Mouse (Mus musculus): Measurements from ENCODE around the gene Stpg3.

Gene Stpg3

DNA sequence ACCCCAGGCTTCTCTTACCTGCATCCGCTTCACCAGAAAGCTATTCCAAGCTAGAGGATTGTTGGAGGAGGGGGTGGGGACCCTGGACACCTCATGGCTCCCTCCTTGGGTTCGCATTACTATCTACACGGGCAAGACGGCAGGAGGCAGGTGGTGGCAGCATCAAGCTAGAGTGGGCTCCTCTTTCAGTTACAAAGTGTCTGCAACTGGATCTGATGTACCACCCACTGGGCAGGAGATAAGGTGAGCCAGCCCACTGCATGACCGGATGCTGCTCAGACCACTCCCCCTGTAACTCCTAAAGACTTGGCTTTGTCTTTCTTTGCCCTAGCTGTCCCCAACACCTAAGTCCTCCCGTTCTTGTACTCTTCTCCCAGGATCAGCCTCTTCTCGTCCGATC, 22.2 kb upstream of the Stpg3 start, which contains the start of gene Rnf224:
Gene Rnf224 (minus strand): TSS at position 174 of the 400 bp plus-strand sequence.
- no peak for DNase-seq (ENCODE audit: low spot score)

DNA sequence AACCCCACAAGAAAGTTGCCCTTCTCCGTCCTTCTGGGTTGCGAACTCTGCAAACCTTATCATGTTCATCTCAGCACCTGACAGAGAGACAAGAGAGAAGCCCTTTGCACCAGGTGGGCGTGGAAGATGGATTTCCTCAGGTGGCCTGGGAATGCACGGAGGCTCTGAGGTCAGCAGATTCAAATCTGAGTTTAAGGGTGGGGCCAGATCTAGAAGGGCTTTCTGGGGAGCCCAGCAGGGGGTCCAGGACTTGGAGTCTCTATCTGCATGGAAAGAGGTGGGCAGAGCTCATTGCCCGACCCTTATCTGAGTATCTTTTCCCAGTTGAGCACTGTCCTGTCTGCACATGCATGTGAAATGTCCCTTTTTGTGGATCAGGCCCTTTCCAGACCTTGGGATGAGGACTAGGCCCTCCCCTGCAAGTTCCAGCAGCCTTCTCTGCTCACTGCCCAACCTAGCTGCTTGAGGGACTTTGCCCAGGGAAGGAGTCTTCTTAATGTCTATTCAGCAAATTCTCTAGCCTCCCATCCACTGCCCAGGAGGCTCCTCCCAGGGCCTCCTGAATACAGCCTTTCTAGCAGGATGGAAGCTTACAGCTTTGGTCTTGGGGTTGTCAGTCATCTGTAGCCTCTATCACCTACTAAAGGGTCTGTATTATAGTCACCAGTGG, 20.2 kb upstream of the Stpg3 start:
- no peak for DNase-seq (ENCODE audit: low spot score)

DNA sequence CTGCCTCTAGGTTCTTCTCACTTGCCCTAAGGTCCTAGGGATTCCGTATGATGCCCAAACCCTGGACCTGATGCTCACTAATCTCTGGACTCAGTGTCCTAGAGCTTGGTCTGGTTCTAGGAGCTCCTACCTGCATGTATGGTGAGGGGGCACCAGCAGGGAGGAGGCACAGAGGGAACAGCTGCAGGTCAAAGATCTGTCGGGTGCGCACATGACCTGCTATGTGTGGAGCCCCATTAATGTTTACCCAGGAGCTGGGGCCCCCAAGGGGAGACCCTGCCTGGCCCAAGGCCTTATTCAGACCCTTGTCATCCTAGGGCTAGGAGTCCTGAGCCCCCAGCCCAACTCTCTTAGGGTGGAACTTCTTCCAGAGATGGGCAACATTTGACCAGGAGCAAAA, 19.6 kb upstream of the Stpg3 start, which contains the start of gene Slc34a3:
Gene Slc34a3 (minus strand): TSS at position 315 of the 400 bp plus-strand sequence.
- no peak for DNase-seq (ENCODE audit: low spot score)

DNA sequence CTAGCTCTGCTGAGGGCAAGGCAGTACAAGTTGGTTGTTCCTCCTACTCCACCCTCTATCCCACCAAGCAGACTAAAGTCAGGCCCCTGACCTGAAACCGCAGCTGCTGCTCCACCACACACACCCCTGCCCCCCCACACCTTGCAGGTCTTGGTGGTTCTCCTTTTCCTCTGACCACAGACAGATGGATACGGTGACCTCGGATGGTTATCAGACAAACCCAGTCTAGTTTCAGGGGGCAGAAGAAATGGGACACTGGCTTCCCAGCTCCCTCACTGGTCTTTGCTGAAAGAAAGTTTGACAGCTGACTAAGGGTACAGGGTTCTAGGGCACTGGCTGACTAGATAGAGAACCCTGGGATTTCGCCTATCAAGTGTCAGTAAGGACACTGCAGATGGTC, 19.0 kb upstream of the Stpg3 start:
- DNase-seq (ENCODE audit: low spot score): no peak

DNA sequence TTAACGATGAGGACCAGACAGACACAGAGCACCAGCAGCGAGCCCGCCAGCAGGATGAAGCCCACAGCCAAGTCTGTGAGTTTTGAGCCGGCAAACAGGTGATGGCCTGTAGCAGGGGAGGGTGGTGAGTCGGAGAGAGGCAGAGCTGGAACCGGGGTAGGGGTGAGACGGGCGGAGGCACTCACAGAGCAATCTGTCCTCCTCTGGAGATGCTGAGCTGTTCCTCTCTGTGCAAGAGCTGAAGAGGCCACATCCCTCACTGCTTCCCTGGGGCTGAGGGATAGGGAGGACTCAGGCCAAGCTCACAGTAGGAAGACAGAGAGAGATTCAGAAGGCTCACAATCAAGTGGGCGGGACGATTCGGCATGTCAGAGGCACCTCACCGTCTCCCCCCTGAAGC, 16.6 kb upstream of the Stpg3 start:
- DNase-seq (ENCODE audit: low spot score): no peak

DNA sequence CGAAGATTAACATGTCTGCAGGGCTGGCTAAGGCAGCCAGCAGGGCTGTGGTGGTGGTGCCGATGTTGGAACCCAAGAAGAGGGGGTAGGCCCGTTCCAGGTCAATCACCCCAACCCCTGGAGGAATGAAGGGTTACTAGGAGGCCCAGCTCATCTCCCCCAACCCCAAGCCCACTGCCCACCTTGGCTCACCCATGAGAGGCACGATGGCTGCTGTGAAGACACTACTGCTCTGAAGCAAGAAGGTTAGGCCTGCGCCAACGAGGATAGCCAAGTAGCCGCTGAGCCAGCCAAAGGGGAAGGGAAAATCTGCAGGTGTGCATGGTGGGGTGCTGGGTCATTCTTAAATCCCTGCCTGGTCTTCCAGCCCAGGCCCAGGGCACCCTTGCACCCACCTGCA, 16.1 kb upstream of the Stpg3 start:
- no peak for DNase-seq (ENCODE audit: low spot score)

DNA sequence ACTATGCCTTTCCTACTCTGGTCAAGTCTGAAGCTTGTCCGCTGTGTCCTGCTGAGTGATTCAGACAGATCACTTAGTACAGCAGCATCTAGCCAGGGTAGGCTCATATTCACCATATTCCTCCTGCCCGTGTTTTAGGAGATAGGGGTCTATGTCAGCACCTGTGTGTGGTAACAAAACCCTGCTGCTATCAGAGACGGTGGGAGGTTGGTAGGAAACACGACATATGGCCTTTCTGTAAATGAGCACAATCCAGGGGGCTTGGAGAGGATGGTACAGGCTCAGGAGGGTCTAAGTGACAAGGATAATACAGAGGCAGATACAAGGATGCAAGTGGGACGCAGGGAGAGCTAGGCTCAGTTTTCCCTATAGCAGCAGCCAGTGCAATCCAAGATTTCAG, 15.1 kb upstream of the Stpg3 start:
- no peak for DNase-seq (ENCODE audit: low spot score)

DNA sequence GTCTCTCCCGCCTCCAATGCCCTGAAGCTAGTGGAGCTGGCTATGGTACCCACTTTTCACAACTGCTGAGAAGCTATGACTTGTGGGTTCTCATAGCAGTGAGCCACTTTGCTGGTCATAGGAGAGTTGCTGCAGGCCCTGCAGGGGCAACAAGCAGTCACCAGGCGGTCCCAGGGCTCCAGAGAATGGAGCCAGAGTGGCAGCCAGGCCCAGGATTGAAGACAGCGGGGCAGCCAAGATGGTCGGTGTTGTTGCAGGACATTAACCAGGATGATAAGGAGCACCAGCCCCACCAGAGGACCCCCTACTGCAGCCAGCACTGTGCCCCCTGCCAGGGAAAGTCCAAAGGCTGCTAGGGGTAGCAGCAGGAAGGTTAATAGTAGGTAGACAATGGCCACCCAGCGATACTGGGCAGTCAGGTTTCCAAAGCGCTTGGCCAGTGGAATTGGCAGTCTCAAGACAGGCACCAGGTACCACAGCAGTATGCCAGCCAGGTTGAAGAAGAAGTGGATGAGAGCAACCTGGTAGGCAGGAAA, 14.6 kb upstream of the Stpg3 start:
- DNase-seq (ENCODE audit: low spot score): no peak

DNA sequence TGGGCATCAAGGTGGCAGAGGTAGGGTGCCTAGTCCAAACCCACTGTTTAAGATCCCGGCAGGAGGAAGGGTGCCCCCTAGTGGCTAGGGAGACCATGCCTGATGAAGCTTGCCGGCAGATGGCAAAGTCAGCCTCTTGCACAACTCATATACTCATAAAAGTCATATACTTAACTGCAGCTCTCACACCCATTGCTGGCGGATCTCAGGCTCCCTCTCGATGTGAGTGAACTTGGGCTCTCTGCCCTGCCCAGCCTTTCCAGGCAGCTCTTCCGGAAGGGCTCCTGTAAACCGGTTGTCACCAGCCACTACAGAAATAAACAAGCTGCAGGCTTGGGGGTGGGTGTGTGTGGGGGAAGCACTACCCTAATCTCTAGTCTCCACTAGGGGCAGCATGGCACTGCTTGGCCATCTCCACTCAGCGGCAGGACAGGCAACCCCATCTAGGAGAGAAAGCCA, 14.0 kb upstream of the Stpg3 start:
- peak; percentile 94 for DNase-seq (ENCODE audit: low spot score)

DNA sequence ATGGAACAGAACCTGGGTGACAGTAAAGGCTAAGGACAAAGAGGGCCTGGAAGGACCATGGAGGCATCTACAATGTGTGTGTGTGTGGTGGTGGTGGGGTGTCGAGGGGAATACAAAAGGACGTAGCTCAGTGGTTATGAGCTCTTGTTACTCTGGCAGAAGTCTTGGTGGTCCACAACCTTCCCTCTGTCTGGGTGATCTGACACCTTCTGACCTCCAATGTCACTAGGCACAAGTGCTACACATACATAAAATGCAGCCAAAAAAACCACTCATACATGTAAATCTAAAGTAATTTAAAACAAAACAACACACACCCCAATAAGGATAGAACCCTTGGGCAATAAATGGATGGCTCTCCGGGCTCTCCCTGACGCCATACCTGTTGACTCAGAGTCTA, 13.0 kb upstream of the Stpg3 start:
- no peak for DNase-seq (ENCODE audit: low spot score)

DNA sequence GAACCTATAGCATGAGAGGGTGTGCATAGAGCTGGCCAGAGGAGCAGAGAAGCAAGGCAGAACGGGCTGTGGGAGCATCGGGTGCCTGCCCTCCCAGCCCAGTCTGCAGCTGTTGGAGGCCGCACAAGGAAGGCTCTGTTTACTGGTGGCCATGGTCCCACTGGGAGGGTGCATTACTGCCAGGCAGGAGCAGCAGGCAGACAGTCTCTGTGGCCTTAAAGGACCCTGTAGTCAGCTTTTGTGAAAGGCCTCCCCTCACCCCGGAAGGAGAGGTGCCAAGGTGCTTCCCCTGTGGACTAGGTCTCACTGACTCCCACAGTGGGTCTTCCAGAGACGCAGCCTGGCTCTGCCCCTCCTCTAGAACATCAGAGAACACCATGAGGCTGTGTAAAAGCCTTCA, 12.4 kb upstream of the Stpg3 start:
- no peak for DNase-seq (ENCODE audit: low spot score)

DNA sequence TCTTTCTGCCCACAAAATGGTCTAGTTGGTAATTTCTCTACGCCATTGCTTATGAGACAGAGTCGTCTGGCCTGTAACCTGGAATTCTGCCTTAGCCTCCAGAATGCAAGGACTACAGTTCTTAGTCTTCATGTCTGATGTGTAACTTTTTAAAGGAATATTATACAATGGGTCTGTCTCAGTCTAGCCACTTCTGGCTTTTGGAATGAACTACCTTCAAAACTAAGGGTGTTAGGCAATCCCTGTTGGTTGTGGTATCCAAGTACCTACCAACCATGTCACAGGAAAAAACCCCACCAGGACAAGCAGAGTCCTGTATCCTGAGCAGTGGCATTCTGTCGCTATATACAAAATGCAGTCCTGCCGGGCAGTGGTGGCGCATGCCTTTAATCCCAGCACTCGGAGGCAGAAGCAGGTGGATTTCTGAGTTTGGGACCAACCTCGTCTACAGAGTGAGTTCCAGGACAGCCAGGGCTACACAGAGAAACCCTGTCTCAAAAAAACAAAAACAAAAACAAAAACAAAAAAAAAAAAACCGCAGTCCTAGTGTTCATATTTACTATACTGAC, 11.5 kb upstream of the Stpg3 start:
- no peak for DNase-seq (ENCODE audit: low spot score)

DNA sequence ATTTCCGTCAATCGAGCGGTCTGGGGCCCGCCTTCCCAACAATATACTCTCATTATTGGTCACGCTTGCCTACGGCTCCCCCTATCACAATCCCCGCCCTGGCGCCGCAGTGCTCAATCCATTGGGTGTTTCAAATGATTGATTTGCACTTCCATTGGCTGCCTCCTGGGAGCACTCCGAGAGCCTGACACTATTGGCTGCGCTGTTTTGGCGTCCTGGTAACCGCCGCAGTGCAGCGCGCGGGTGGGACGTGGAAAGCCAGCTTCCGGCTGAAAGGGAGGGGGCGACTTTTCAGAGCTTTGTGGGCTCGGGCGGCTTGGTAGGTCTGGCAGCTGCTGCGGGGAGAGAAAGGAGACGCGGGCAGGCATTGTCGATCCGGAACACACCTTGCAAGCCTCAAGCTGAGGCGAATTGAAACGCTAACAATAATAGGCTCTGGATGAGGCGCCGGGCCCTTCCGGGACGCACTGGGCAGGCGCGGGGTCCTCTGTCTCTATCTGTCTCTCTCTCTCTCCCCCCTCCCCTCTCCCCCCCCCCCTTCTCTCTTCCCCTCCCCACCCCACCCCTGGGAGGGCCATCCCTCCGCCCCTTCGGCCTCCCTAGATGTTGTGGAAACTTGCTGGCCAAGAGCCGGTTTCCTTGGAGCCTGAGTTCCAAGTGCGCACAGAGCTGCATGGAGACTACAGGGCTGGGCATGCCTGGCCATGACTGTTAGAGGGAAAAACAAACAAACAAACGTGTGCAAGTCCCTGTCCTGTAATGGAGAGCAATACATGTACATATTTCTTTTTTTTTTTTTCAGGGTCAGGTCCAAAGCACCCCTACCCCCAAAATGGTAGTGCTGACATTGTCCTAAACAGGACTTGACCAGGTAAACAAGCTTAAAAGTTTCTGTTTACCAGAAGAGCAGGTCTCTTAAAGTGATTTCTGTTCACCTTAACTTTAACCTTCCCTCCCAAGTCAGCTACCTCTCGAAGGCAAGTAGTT, 10.6 kb upstream of the Stpg3 start:
- DNase-seq (ENCODE audit: low spot score): peak; percentile 98

DNA sequence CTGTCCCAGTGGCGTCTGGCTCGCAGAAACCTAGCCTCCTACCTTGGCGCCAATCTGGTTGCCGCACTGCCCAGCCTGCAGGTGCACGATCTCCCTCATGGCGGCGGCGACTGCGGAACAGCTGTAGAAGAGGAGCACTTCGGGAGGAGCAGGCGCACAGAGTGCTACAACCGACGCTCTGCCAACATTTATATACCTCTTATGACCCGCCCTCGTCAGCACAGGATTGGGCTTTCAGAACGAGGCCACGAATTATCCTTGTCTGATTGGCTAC, 10.0 kb upstream of the Stpg3 start, which contains the start of gene Tubb4b:
Gene Tubb4b (minus strand): TSS at position 211 of the 274 bp plus-strand sequence.
- DNase-seq (ENCODE audit: low spot score): no peak

DNA sequence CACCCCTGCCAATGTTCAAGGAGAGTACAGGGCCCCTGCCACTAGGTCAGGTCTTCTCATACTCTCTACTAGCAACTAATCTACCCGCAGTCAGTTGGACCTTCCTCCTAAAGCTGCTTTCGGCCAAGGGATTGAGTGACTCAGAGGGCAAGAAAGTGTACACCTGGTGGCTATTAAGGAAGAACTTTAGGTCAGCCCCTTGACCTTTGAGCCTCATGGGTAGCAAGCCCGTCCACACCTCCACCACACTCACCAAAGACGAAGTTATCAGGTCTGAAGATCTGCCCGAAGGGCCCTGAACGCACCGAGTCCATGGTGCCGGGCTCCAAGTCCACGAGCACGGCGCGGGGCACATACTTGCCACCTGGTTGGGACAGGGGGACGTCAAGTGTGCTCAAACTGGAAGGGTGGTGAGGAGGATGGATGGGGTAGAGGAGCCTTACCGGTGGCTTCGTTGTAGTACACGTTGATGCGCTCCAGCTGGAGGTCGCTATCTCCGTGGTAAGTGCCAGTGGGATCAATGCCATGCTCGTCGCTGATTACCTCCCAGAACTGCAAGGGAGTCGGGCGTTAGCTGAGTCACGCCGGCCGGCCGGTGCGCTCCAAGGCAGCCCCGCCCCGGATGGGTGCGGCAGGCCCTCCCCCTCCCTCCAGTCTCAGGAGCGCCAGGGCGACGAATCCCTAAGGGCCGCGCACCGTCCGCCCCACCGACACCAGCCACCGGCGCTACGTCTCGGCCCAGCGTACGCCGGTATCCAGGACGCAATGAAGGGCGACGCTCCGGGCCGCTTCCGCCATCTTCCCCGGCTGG, 9.4 kb upstream of the Stpg3 start:
- peak; percentile 90 for DNase-seq (ENCODE audit: low spot score)

DNA sequence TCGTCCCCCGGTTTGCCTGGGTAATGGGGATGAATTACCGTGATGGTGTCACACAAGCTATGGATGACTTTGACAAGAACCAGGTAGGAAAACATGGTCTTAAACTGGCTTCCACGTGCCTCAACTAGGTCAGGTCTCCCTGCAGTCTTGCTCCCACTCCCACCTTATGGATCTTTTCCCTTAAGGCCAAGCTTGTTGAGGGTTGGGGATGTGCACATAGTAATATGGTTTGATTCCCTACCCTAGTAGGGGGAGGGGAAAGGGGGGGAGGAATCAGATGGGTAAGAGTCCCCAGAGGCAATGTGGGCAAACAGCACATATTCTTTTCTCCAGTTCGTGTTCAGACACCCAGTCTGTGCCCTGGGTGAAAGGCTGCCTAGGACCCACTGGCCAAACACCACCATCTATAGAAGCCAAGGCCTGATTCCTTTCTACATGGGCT, 6.9 kb upstream of the Stpg3 start:
- DNase-seq (ENCODE audit: low spot score): no peak

DNA sequence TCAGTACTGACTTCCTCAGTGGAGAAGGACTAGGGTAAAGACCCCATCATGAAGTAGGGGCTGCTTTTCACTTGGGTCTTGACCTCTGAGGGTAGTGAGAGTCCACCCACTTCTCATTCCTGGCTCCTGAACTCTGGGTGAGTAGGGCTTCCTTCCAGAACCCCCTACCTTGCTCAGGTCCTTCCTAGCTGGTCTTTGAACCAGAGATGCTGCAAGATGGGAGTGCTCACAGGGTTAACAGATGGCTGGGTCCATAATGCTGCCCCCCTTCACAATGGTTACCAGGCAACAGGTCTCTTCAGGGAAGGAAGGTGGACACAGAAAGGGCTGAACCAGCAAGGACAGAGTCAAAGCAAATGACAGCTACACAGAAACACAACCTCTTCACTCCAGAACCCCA, 4.0 kb upstream of the Stpg3 start, which contains the start of gene Fam166a:
Gene Fam166a (plus strand): TSS at position 301 of the 400 bp plus-strand sequence.
- DNase-seq (ENCODE audit: low spot score): no peak

DNA sequence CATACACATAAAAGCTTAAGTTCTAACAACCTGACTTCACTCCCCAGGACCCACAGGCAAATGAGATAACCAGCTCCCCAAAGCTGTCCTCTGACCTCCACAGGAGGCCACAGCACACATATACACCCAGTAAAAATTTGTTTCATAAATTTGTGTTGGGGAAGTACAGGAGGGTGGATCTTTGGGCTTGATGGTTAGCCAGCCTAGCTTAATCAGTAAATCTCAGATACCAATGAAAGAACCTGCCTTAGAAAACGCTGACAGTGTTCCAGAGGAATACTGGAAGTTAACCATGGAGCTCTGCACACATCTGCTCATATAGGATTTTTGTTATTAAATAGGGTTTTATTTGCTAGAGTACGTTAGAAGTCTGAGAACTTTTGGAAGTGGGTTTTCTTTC, 3.2 kb upstream of the Stpg3 start:
- DNase-seq (ENCODE audit: low spot score): no peak

DNA sequence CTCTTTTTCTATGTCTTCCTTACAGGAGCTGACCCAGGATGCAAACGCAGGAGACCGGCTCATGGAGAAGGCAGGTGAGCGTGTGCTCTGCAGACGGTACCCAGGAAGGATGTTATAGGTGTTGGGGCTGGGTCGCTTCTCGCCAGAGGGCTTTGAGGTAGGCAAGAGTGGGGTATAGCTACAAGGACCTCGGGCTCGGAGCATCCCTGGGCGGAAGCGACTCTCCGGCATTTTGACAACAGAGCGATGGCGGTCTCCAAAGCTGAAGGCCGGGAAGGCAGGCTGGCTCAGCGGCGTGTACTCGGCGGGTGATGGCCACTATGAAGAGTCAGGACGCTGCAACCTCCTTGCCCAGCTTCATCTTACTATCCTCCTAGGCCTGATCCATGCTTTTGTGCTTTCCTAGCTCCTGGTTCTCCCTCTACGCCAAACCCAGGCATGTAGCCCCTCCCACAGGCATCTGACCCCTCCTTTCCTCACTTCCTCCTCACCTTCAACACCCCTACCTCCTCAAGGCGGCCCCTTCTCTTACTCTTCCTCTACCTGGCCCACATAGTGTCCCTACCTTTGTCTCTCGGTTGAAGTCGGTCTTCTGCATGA, 1.1 kb downstream of the Stpg3 start:
- no peak for DNase-seq (ENCODE audit: low spot score)

DNA sequence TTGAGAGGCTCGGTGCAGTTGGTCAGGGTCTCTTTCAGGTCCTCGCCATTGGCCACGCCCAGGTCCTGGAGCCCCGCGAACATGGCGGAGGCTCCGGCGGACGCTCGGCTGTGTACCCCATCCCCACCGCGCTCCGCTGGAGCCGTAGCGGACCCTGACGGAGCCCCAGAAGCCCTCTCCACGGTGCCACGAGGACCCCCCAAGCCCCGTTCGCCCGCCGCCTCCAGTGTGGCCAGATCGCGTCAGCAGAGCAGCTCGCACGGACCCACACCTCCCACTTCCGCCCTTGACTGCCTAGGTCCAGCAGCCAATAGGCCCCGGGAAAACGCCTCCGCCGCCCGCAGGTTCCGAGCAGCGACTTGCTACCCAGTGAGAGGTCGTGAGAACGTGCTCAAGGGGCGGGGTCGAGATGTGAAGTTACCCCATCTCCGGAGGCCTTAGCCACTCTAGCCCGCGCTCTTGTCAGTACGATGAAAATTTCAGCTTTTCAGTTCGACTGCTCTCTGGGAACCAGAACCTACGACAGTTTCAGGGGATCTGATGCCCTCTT, 3.2 kb downstream of the Stpg3 start, which contains the start of gene Nelfb:
Gene Nelfb (minus strand): TSS at position 369 of the 550 bp plus-strand sequence.
- peak; percentile 92 for DNase-seq (ENCODE audit: low spot score)

DNA sequence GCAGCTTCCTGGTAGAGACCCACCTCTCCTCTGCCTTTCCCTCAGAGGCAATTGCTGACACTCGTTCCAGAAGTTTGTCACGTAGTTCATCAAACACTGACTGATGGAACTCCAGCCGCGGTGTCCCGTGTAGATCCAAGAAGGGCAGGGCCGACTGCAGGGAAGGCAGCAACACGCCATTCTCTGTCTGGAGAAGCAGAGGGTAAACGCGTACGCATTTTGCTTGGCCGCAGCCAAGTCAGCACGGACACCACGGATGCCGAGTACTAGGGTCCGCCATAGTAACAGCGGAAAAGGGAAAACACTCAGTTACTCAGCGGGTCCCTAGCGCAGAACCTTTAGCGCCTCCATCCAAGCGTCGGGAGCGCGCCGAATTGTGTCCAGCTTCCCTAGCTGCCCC, 3.8 kb downstream of the Stpg3 start:
- DNase-seq (ENCODE audit: low spot score): no peak

All from urinary bladder, postnatal 14 days (tissue).